Mouse (Mus musculus) CH12.LX (cell line): ENCODE measurements around the gene Vwa3b. TPM values are rescaled to one million over a fixed set of nuclear protein-coding genes. Genes with fewer than 3 reads are reported as not detected.

Source experiments
- DNase-seq: peaks from one replicate; pipeline ENCODE4 v3.0.0-alpha.2; 2013; ENCODE audit errors: extremely low read depth
- H3K27ac ChIP-seq: 2 replicates; pipeline ENCODE4 v1.5.1; 2012; ENCODE audit warnings: low read depth, mild to moderate bottlenecking, control low read depth, moderate library complexity; ENCODE audit not compliant: insufficient read depth
- H3K27me3 ChIP-seq: replicated peaks from 2 replicates; pipeline ENCODE3; 2012; ENCODE audit warnings: inconsistent platforms
- H3K36me3 ChIP-seq, 2 experiments: replicated peaks in 1 of 2; 2 replicates each; pipeline versions ENCODE3 to v1.6.1; 2012; ENCODE audit warnings: inconsistent platforms in 1 of 2, low read length in 1 of 2, mild to moderate bottlenecking in 1 of 2, mixed read lengths in 1 of 2, moderate library complexity in 1 of 2; ENCODE audit not compliant: control insufficient read depth in 1 of 2, insufficient read depth in 1 of 2
- H3K4me1 ChIP-seq, 2 experiments: 2 replicates each; pipeline ENCODE4 v1.6.1; 2012; ENCODE audit warnings: inconsistent platforms in 1 of 2, moderate library complexity in 1 of 2; ENCODE audit not compliant: insufficient read depth in 2 of 2, control insufficient read depth in 1 of 2
- H3K4me2 ChIP-seq: 2 replicates; pipeline ENCODE4 v1.6.1; 2012; ENCODE audit warnings: low read depth, mild to moderate bottlenecking, control low read depth; ENCODE audit not compliant: poor library complexity, insufficient read depth, severe bottlenecking
- H3K4me3 ChIP-seq, 3 experiments: fragments of 150-350 bp in 1 of 3; sonication (generic) in 1 of 3; replicated peaks in 1 of 3; 2 replicates each; pipeline versions ENCODE3 to v1.5.1; 2011 to 2012; ENCODE audit warnings: low read depth in 2 of 3, low read length in 2 of 3, mild to moderate bottlenecking in 2 of 3, moderate library complexity in 2 of 3, control low read depth in 1 of 3, improper control_type of control experiment in 1 of 3, inconsistent platforms in 1 of 3, mixed read lengths in 1 of 3; ENCODE audit not compliant: poor library complexity in 1 of 3
- H3K79me2 ChIP-seq: replicated peaks from 2 replicates; pipeline ENCODE4 v1.6.1; 2012; ENCODE audit warnings: mild to moderate bottlenecking, moderate library complexity; ENCODE audit not compliant: control insufficient read depth, poor library complexity, insufficient read depth, severe bottlenecking; ENCODE audit errors: extremely low read depth
- H3K9ac ChIP-seq: 2 replicates; pipeline ENCODE4 v1.6.1; 2012; ENCODE audit warnings: low read depth, mild to moderate bottlenecking, control low read depth, moderate library complexity; ENCODE audit not compliant: insufficient read depth
- H3K9me3 ChIP-seq: replicated peaks from 2 replicates; pipeline ENCODE3; 2012; ENCODE audit warnings: low read length, inconsistent platforms, mixed read lengths
- BHLHE40 ChIP-seq: IDR thresholded peaks from 2 replicates; pipeline ENCODE4 v1.6.1; 2011; ENCODE audit warnings: mild to moderate bottlenecking, low read depth, low read length, improper control_type of control experiment
- CHD2 ChIP-seq: IDR thresholded peaks from 2 replicates; pipeline ENCODE4 v1.6.1; 2011; ENCODE audit warnings: low read length, improper control_type of control experiment
- ELF1 ChIP-seq: IDR thresholded peaks from 2 replicates; pipeline ENCODE4 v1.6.1; 2014; ENCODE audit warnings: low read depth, mild to moderate bottlenecking, inconsistent platforms, low read length, improper control_type of control experiment
- EP300 ChIP-seq: IDR thresholded peaks from 2 replicates; pipeline ENCODE4 v1.6.1; 2011; ENCODE audit warnings: low read length, improper control_type of control experiment
- HCFC1 ChIP-seq: IDR thresholded peaks from 2 replicates; pipeline ENCODE4 v1.6.1; 2012; ENCODE audit warnings: low read depth, mild to moderate bottlenecking, inconsistent platforms, low read length, improper control_type of control experiment
- JUN ChIP-seq: IDR thresholded peaks from 2 replicates; pipeline ENCODE4 v1.6.1; 2011; ENCODE audit warnings: low read depth, mild to moderate bottlenecking, low read length, improper control_type of control experiment, moderate library complexity; ENCODE audit not compliant: insufficient read depth
- KAT2A ChIP-seq: IDR thresholded peaks from 2 replicates; pipeline ENCODE4 v1.6.1; 2012; ENCODE audit warnings: low read length, improper control_type of control experiment, inconsistent platforms; ENCODE audit not compliant: insufficient replicate concordance
- MAZ ChIP-seq: IDR thresholded peaks from 2 replicates; pipeline ENCODE4 v1.6.1; 2012; ENCODE audit warnings: low read depth, mild to moderate bottlenecking, inconsistent platforms, low read length, improper control_type of control experiment, moderate library complexity
- MEF2A ChIP-seq: IDR thresholded peaks from 2 replicates; pipeline ENCODE4 v1.6.1; 2014; ENCODE audit warnings: low read depth, mild to moderate bottlenecking, inconsistent platforms, low read length, improper control_type of control experiment, borderline replicate concordance
- MXI1 ChIP-seq: IDR thresholded peaks from 2 replicates; pipeline ENCODE4 v1.6.1; 2011; ENCODE audit warnings: mild to moderate bottlenecking, low read depth, low read length, improper control_type of control experiment
- MYC ChIP-seq: IDR thresholded peaks from 2 replicates; pipeline ENCODE4 v1.6.1; 2011; ENCODE audit warnings: low read depth, mild to moderate bottlenecking, improper control_type of control experiment, low read length
- NELFE ChIP-seq: IDR thresholded peaks from 2 replicates; pipeline ENCODE4 v1.6.1; 2011; ENCODE audit warnings: low read depth, low read length, improper control_type of control experiment
- NRF1 ChIP-seq: IDR thresholded peaks from 2 replicates; pipeline ENCODE4 v1.6.1; 2014; ENCODE audit warnings: low read depth, mild to moderate bottlenecking, inconsistent platforms, low read length, improper control_type of control experiment, moderate library complexity
- POLR2A ChIP-seq: IDR thresholded peaks from 2 replicates; pipeline ENCODE4 v1.6.1; 2011; ENCODE audit warnings: low read depth, mild to moderate bottlenecking, improper control_type of control experiment, low read length
- RAD21 ChIP-seq: IDR thresholded peaks from 2 replicates; pipeline ENCODE4 v1.6.1; 2011; ENCODE audit warnings: low read depth, mild to moderate bottlenecking, low read length, improper control_type of control experiment, moderate library complexity
- RCOR1 ChIP-seq: conservative IDR thresholded peaks from 2 replicates; pipeline ENCODE4 v1.6.1; 2012; ENCODE audit warnings: low read depth, mild to moderate bottlenecking, inconsistent platforms, low read length, improper control_type of control experiment
- UBTF ChIP-seq: IDR thresholded peaks from 2 replicates; pipeline ENCODE4 v1.6.1; 2012; ENCODE audit warnings: low read depth, mild to moderate bottlenecking, inconsistent platforms, low read length, improper control_type of control experiment, moderate library complexity
- ZKSCAN1 ChIP-seq: IDR thresholded peaks from 2 replicates; pipeline ENCODE4 v1.6.1; 2012; ENCODE audit warnings: low read depth, inconsistent platforms, low read length, improper control_type of control experiment, borderline replicate concordance
- ZMIZ1 ChIP-seq: IDR thresholded peaks from 2 replicates; pipeline ENCODE4 v1.6.1; 2012; ENCODE audit warnings: low read depth, mild to moderate bottlenecking, inconsistent platforms, low read length, improper control_type of control experiment
- ZNF384 ChIP-seq: IDR thresholded peaks from 2 replicates; pipeline ENCODE4 v1.6.1; 2012; ENCODE audit warnings: low read depth, low read length, improper control_type of control experiment, inconsistent platforms
- dilution Hi-C: fragments of 300-500 bp; cut with MboI; formaldehyde crosslinking; loops from 2 replicates; pipeline ENCODE4 v1.14.3; 2020; ENCODE audit warnings: low sequenced_read_pairs; ENCODE audit not compliant: extremely low pct_unique_long_range_greater_than_20kb, extremely low pct_ligation_motif_present
- in situ Hi-C: fragments of 300-500 bp; cut with MboI; formaldehyde crosslinking; loops from 3 replicates; pipeline ENCODE4 v1.14.3; 2019; ENCODE audit warnings: low sequenced_read_pairs, low pct_ligation_motif_present, low pct_unique_long_range_greater_than_20kb, mixed read lengths
- polyA plus RNA-seq: library from polyadenylated mRNA; unstranded; fragments of >175 nt; gene quantifications from 2 replicates; pipeline ENCODE4 v1.2.1, GENCODE M21; 2012; ENCODE audit warnings: low read depth; ENCODE audit not compliant: insufficient read length
- total RNA-seq, 2 experiments: library from RNA; depleted of rRNA; stranded (reverse); fragments of 300-350 nt in 1 of 2; fragments of >200 nt in 1 of 2; gene quantifications; 2 replicates each; pipeline ENCODE4 v1.2.3; 2012 to 2014

Gene Vwa3b
- total and polyA plus RNA-seq, 3 experiments = not detected

GRCm38 (mm10) chr1:37116574-37116973, 90.2 kb downstream of the Vwa3b start:
- DNase-seq = no peak
- Histone ChIP-seq H3K4me1 (peaks cover 12 to 47% of the 10 kb centered on the region in 2 experiments), H3K79me2 (no peaks in the 10 kb centered on the region), H3K4me2 (no peak overlapping the region), H3K9ac (no peak overlapping the region), H3K4me3 (no peak overlapping the region), H3K27me3 (peaks cover 3% of the 10 kb centered on the region), H3K9me3 (no peaks in the 10 kb centered on the region), H3K36me3 (no peaks in the 10 kb centered on the region), H3K27ac (no peak overlapping the region)
- dilution Hi-C loops (no loop called here), in situ Hi-C loops (no loop called here)
- TF ChIP-seq NELFE (no peak), MAZ (no peak)

GRCm38 (mm10) chr1:37117964-37118363, 91.6 kb downstream of the Vwa3b start:
- peaks cover 12 to 49% of the 10 kb centered on the region in 2 experiments for H3K4me1 ChIP-seq
- no peak overlapping the region for H3K9ac ChIP-seq
- in situ Hi-C loops (no loop called here), dilution Hi-C loops (no loop called here)
- H3K36me3 ChIP-seq = no peaks in the 10 kb centered on the region
- H3K27ac ChIP-seq = no peak overlapping the region
- TF ChIP-seq ZMIZ1 = no peak
- TF ChIP-seq POLR2A = no peak
- no peak for TF ChIP-seq RCOR1
- TF ChIP-seq UBTF = no peak
- TF ChIP-seq MYC = no peak
- TF ChIP-seq EP300 = no peak
- H3K79me2 ChIP-seq = no peaks in the 10 kb centered on the region
- no peak overlapping the region for H3K4me2 ChIP-seq
- no peak for DNase-seq
- peaks cover 3% of the 10 kb centered on the region for H3K27me3 ChIP-seq
- H3K4me3 ChIP-seq = no peak overlapping the region
- no peaks in the 10 kb centered on the region for H3K9me3 ChIP-seq

- Histone ChIP-seq H3K9ac (no peak overlapping the region), H3K27me3 (no peaks in the 10 kb centered on the region), H3K79me2 (no peaks in the 10 kb centered on the region), H3K4me3 (no peak overlapping the region), H3K4me2 (no peak overlapping the region), H3K27ac (no peak overlapping the region), H3K36me3 (no peaks in the 10 kb centered on the region)
- in situ Hi-C loops = loop anchor here (10.0 kb wide), 1 partner anchor 218 kb away; no protein-coding TSS in a partner anchor
- peak; percentile 51 for DNase-seq
- TF ChIP-seq HCFC1 (no peak), ZKSCAN1 (no peak), MEF2A (no peak), RCOR1 (no peak), MYC (no peak), NRF1 (no peak), BHLHE40 (no peak), MXI1 (no peak), ZNF384 (no peak), CHD2 (no peak), JUN (no peak), UBTF (no peak), RAD21 (no peak), ZMIZ1 (no peak), KAT2A (no peak), ELF1 (no peak)
- TF ChIP-seq, all 38 proteins: peak for 0
- no peaks in the 10 kb centered on the region for H3K9me3 ChIP-seq
- dilution Hi-C loops = no loop called here
- H3K4me1 ChIP-seq = peaks cover 3 to 23% of the 10 kb centered on the region in 2 experiments
These were observed 95.9 kb downstream of the Vwa3b start for GRCm38 (mm10) chr1:37122306-37122705.
